ENCODE assay signal across 13 mouse cellular contexts in genomic region chr12:117941947-117942346, GRCm38 (mm10).
DNase-seq lines count a peak whose midpoint lies in the region; ATAC-seq lines count a peak whose summit lies in the region.
"Had no signal": no experiment of that assay in that cellular context is flagged by ENCODE, and none has a peak within 500 bp of the region (broad histone marks: within the 10 kb centered on the region; RNA-seq: fewer than 3 reads in every experiment).

No protein-coding gene starts in this region.

- peak; percentile 38 to 53 for DNase-seq in cerebellum, postnatal 10 days
- no peak for DNase-seq in cerebellum, postnatal 36 days
- DNase-seq in neural tube, embryonic 10.5 days (ENCODE audit: extremely low spot score, low spot score), result no peak
- peak; percentile 34 to 68 for DNase-seq in kidney, postnatal 25 days
- peak; percentile 17 to 26 for DNase-seq in thymus, postnatal 36 days
- no peak for DNase-seq in cerebellum, adult 8-10 months
- DNase-seq in heart, postnatal 36 days, result no peak
- DNase-seq: lung, postnatal 36 days had no signal

- H3K4me3 ChIP-seq in neural tube, embryonic 15.5 days (replicated peaks), result no peak overlapping the region
- H3K4me3 ChIP-seq: heart, embryonic 13.5 days; neural tube, embryonic 13.5 days had no signal

- H3K27me3 ChIP-seq in neural tube, embryonic 15.5 days (replicated peaks), result no peaks in the 10 kb centered on the region
- H3K27me3 ChIP-seq: heart, embryonic 13.5 days had no signal

- H3K27ac ChIP-seq in neural tube, embryonic 15.5 days (replicated peaks), result no peak overlapping the region
- H3K27ac ChIP-seq: heart, embryonic 13.5 days; neural tube, embryonic 13.5 days had no signal

- H3K9me3 ChIP-seq in neural tube, embryonic 15.5 days (replicated peaks), result no peaks in the 10 kb centered on the region; the same call in 1 of the 2 replicates
- H3K9me3 ChIP-seq: heart, embryonic 13.5 days; neural tube, embryonic 13.5 days had no signal

- WGBS in neural tube, embryonic 15.5 days, result 50% methylated on average over 7 of the region's 7 CpGs

- no peaks in the 10 kb centered on the region for H3K4me1 ChIP-seq in neural tube, embryonic 15.5 days

- ATAC-seq in neural tube, embryonic 15.5 days (ENCODE audit: low FRiP score), result peak; percentile 45; the same call in 1 of the 2 replicates
- ATAC-seq: intestine, embryonic 16.5 days; Patski had no signal

- intact Hi-C loops in heart, postnatal 36 days (cut with DNase I), result no loop called here

- no peak overlapping the region for H3K4me2 ChIP-seq in neural tube, embryonic 15.5 days
- H3K4me2 ChIP-seq: heart, embryonic 13.5 days; neural tube, embryonic 13.5 days had no signal

- no peak overlapping the region for H3K9ac ChIP-seq in neural tube, embryonic 15.5 days (replicated peaks)
- H3K9ac ChIP-seq: heart, embryonic 13.5 days; neural tube, embryonic 13.5 days had no signal

- no peaks in the 10 kb centered on the region for H3K36me3 ChIP-seq in neural tube, embryonic 15.5 days
- H3K36me3 ChIP-seq: heart, embryonic 13.5 days; neural tube, embryonic 13.5 days had no signal

Comparison
In these comparisons a context has a peak if more than half of its experiments do, and no peak if none do; other contexts are left out.
1. DNase-seq: peak in cerebellum, postnatal 10 days (2 of 2), kidney, postnatal 25 days (2 of 2) and thymus, postnatal 36 days (2 of 2); none in cerebellum, postnatal 36 days (0 of 2), neural tube, embryonic 10.5 days (single experiment), cerebellum, adult 8-10 months (single experiment) and heart, postnatal 36 days (0 of 2).